In the genomic region with DNA sequence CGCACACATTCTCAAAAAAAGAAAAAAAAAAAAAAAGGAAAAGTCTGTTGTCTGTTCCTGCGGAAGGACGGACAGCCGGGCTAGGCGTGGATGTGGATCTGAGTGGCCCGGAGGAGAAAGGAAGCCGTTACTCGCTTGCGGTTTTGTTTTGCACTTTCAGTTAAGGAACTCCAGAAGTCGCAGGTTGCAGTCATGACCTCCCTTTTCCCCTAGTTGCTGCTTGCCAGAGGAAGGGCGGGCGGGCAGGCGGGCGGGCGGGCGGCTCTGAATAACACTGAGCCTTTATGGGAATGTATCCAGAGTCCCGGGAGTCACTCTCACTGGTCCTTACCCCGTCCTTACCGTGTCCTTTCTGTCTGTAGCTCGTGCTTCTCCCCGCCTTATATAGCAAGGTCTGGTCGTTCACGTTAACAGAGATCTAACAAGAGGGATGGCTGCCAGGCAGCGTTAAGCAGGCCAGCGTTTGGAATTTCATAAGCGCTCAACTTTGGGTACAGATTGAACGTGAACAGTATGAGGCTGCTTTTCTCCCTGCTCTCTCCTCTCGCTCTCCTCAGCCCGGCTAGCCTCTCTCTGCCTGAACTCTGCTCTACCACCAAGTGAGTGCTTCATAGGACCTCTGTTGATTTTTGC, we compare ENCODE assay signal across 8 mouse cellular contexts.
DNase-seq lines count a peak whose midpoint lies in the region; ATAC-seq and TF ChIP-seq lines count a peak whose summit lies in the region.

No protein-coding gene starts in this region.

- H3K27ac ChIP-seq in hindbrain, embryonic 16.5 days (ENCODE audit: low read depth, low read length) = peak overlapping the region; percentile 63
- peak overlapping the region; percentile 85 for H3K27ac ChIP-seq in liver, embryonic 11.5 days (ENCODE audit: low read depth, low read length)
- peak overlapping the region; percentile 7; the same call in 1 of the 2 replicates for H3K27ac ChIP-seq in midbrain, postnatal 0 days (ENCODE audit: low read depth, low read length)

- peaks cover 62% of the 10 kb centered on the region for H3K36me3 ChIP-seq in E14TG2a.4 (ENCODE audit: insufficient read depth, low read length)
- H3K36me3 ChIP-seq in hindbrain, embryonic 16.5 days (ENCODE audit: control insufficient read depth, insufficient read depth, low read length) = no peaks in the 10 kb centered on the region; the same call in 1 of the 2 replicates
- H3K36me3 ChIP-seq in liver, embryonic 11.5 days (ENCODE audit: control insufficient read depth, insufficient read depth, low read length) = peaks cover 2% of the 10 kb centered on the region; the same call in 1 of the 2 replicates
- peaks cover 20% of the 10 kb centered on the region for H3K36me3 ChIP-seq in midbrain, postnatal 0 days (ENCODE audit: insufficient read depth, low read length)

- 19% methylated on average over 28 of the region's 29 CpGs for WGBS in hindbrain, embryonic 16.5 days
- whole genome bisulfite sequencing in liver, embryonic 11.5 days = 13% methylated on average over 29 of the region's 29 CpGs
- WGBS in midbrain, postnatal 0 days = 30% methylated on average over 29 of the region's 29 CpGs

- peak; percentile 57; the same call in 1 of the 2 replicates for ATAC-seq in hindbrain, embryonic 16.5 days
- ATAC-seq in liver, embryonic 11.5 days (replicated peaks; ENCODE audit: low FRiP score) = peak; percentile 12; the same call in 1 of the 2 replicates
- no peak for ATAC-seq in midbrain, postnatal 0 days (ENCODE audit: low FRiP score)

- H3K4me3 ChIP-seq in E14TG2a.4 (replicated peaks; ENCODE audit: low read length) = peak overlapping the region; percentile 70
- H3K4me3 ChIP-seq in hindbrain, embryonic 16.5 days (ENCODE audit: low read length) = no peak overlapping the region
- peak overlapping the region; percentile 46 for H3K4me3 ChIP-seq in liver, embryonic 11.5 days (ENCODE audit: low read depth, low read length)
- H3K4me3 ChIP-seq in midbrain, postnatal 0 days (ENCODE audit: low read depth, low read length) = no peak overlapping the region

- H3K4me1 ChIP-seq in E14TG2a.4 (replicated peaks; ENCODE audit: low read depth, low read length) = peaks cover 56% of the 10 kb centered on the region
- H3K4me1 ChIP-seq in hindbrain, embryonic 16.5 days (ENCODE audit: control insufficient read depth, insufficient read depth, low read depth, low read length) = peaks cover 22% of the 10 kb centered on the region
- H3K4me1 ChIP-seq in liver, embryonic 11.5 days (replicated peaks; ENCODE audit: control insufficient read depth, insufficient read depth, low read length) = peaks cover 49% of the 10 kb centered on the region
- H3K4me1 ChIP-seq in midbrain, postnatal 0 days (ENCODE audit: insufficient read depth, low read length) = no peaks in the 10 kb centered on the region

- H3K4me2 ChIP-seq in hindbrain, embryonic 16.5 days (ENCODE audit: low read length) = peak overlapping the region; percentile 42
- peak overlapping the region; percentile 79 for H3K4me2 ChIP-seq in liver, embryonic 11.5 days
- peak overlapping the region; percentile 26 for H3K4me2 ChIP-seq in midbrain, postnatal 0 days (ENCODE audit: low read depth, low read length, poor library complexity, severe bottlenecking)

- DNase-seq in brain, adult 2 months (ENCODE audit: low read depth, low spot score) = peak; percentile 52
- DNase-seq in gastrocnemius, postnatal 14 days = peak; percentile 64
- DNase-seq in liver, embryonic 11.5 days (ENCODE audit: low spot score) = peak; percentile 60
- peak; percentile 48 for DNase-seq in midbrain, postnatal 0 days (ENCODE audit: low spot score)
- peak; percentile 35 for DNase-seq in yolk sac, embryonic 10.5 days (ENCODE audit: low spot score)
- no peak for DNase-seq in left cerebral cortex, postnatal 14 days (ENCODE audit: low spot score in 2 of 2)

- peak overlapping the region; percentile 33; the same call in 1 of the 2 replicates for H3K9ac ChIP-seq in hindbrain, embryonic 16.5 days (ENCODE audit: low read depth, low read length)
- peak overlapping the region; percentile 73 for H3K9ac ChIP-seq in liver, embryonic 11.5 days (ENCODE audit: low read depth, low read length)
- 0 out of 2 replicates have a peak overlapping the region, but pooled peaks have one; percentile 0 for H3K9ac ChIP-seq in midbrain, postnatal 0 days (replicated peaks; ENCODE audit: low read length, poor library complexity, severe bottlenecking)

- no peaks in the 10 kb centered on the region for H3K9me3 ChIP-seq in E14TG2a.4 (ENCODE audit: low read length)
- no peaks in the 10 kb centered on the region for H3K9me3 ChIP-seq in hindbrain, embryonic 16.5 days (ENCODE audit: control insufficient read depth, low read length)
- H3K9me3 ChIP-seq in liver, embryonic 11.5 days (ENCODE audit: control insufficient read depth, low read length) = no peaks in the 10 kb centered on the region
- H3K9me3 ChIP-seq in midbrain, postnatal 0 days (ENCODE audit: low read length) = no peaks in the 10 kb centered on the region

- peaks cover 16% of the 10 kb centered on the region for H3K27me3 ChIP-seq in E14TG2a.4 (ENCODE audit: insufficient read depth, low read length)
- H3K27me3 ChIP-seq in hindbrain, embryonic 16.5 days (replicated peaks; ENCODE audit: control insufficient read depth, insufficient read depth, low read length) = no peaks in the 10 kb centered on the region
- H3K27me3 ChIP-seq in liver, embryonic 11.5 days (replicated peaks; ENCODE audit: control insufficient read depth, insufficient read depth, low read length) = no peaks in the 10 kb centered on the region
- no peaks in the 10 kb centered on the region for H3K27me3 ChIP-seq in midbrain, postnatal 0 days (ENCODE audit: insufficient read depth, low read length)

- intact Hi-C loops in gastrocnemius, postnatal 14 days (cut with DNase I; ENCODE audit: low total_unique reads) = loop anchor here (5.0 kb wide), 1 partner anchor 35 kb away; no protein-coding TSS in a partner anchor
- intact Hi-C loops in left cerebral cortex, postnatal 14 days (cut with DNase I) = loop anchor here (5.0 kb wide), 1 partner anchor 35 kb away; no protein-coding TSS in a partner anchor

- no peak for TF ChIP-seq CTCF in E14TG2a.4 (conservative IDR thresholded peaks at IDR 0.05; ENCODE audit: low read length)
- TF ChIP-seq CTCF in midbrain, postnatal 0 days (IDR thresholded peaks at IDR 0.05) = no peak

Comparison
In these comparisons a context has a peak if more than half of its experiments do, and no peak if none do; other contexts are left out.
1. H3K4me3 ChIP-seq: peak in E14TG2a.4 (single experiment) and liver, embryonic 11.5 days (single experiment); none in hindbrain, embryonic 16.5 days (single experiment) and midbrain, postnatal 0 days (single experiment).
2. DNase-seq: peak in brain, adult 2 months (single experiment), gastrocnemius, postnatal 14 days (single experiment), liver, embryonic 11.5 days (single experiment), midbrain, postnatal 0 days (single experiment) and yolk sac, embryonic 10.5 days (single experiment); none in left cerebral cortex, postnatal 14 days (0 of 2).
3. H3K27ac ChIP-seq: peak in every context shown above with its lines; median percentile 85 in liver, embryonic 11.5 days; 63 in hindbrain, embryonic 16.5 days; 7 in midbrain, postnatal 0 days.
4. H3K4me2 ChIP-seq: peak in every context shown above with its lines; median percentile 79 in liver, embryonic 11.5 days; 42 in hindbrain, embryonic 16.5 days; 26 in midbrain, postnatal 0 days.
5. H3K9ac ChIP-seq: peak in every context shown above with its lines; median percentile 73 in liver, embryonic 11.5 days; 33 in hindbrain, embryonic 16.5 days; 0 in midbrain, postnatal 0 days.